Mouse (Mus musculus): Measurements from ENCODE around the gene Doc2a. TPM values are rescaled to one million over a fixed set of nuclear protein-coding genes. Genes with fewer than 3 reads are reported as not detected.

Doc2a gene
- polyA plus RNA-seq, 1 experiment: 45.9 TPM

DNA sequence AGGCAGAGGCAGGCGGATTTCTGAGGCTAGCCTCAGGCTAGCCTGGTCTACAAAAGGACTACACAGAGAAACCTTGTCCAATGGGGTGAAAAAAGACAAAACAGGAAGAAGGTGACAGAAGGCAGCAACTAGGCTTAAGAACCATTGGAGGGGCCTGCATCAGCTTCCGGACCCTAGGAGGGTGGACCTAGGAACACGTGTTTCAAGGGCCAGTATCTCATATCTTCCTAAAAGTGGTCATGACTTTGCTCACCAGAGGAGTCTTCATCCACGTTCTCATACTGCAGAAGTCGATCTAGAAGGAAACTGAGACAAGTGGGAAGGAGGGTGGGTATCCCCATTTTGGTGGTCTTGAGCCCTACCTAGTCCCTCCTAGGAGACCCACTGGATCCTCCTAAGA, 13.8 kb downstream of the Doc2a start:
- Histone ChIP-seq H3K4me1 (ENCODE audit: control insufficient read depth, insufficient read depth, low read length) (peaks cover 4% of the 10 kb centered on the region), H3K27ac (ENCODE audit: insufficient read depth, low read length) (no peak overlapping the region)
- no peak for TF ChIP-seq CTCF (IDR thresholded peaks at IDR 0.05; ENCODE audit: extremely low read depth, insufficient read depth, low read length)
- no peak for TF ChIP-seq POLR2A (IDR thresholded peaks at IDR 0.05; ENCODE audit: extremely low read depth, insufficient read depth, low read length)

DNA sequence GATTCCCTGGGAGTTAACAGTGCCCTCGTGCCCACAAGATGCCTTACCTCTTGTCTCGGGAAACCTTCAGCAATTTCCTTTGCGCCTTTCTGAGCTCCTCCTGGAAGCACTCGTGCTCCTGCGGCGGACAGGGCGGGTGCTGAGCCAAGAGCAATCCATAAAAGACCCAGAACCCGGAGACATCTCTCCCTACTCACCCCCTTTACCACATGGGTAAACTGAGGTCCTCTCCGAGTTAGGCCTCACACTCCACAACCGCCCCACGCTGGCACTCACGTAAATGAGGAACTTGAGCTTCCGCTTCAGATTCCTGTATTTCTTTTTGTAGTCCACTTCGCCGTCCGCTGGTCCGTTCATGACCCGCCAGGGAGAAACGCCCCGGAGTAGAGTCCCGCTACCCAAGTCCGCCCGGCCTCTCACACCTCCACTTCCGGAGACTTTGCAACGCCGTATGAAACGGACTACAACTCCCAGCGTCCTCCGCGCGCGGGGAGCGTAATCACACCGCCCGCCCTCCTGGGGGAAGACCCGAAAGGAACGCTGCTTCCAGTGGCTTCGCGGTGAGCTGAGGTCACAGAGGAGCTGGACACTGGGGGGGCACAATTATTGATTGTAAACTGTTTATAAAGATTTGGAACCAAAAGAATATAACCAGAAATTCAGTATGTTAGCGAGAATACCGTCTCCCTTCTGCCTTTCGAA, 14.4 kb downstream of the Doc2a start, which contains the start of gene Hirip3:
Gene Hirip3, plus strand, starts transcription at position 544 of the 702 bp plus-strand sequence.
- Histone ChIP-seq H3K4me1 (ENCODE audit: control insufficient read depth, insufficient read depth, low read length) (peaks cover 4% of the 10 kb centered on the region), H3K27ac (ENCODE audit: insufficient read depth, low read length) (peak within 1 kb of the TSS; percentile 46), H3K4me3 (ENCODE audit: insufficient read depth, low read length) (peak within 1 kb of the TSS; percentile 41)
- TF ChIP-seq CTCF (IDR thresholded peaks at IDR 0.05; ENCODE audit: extremely low read depth, insufficient read depth, low read length): no peak
- peak; percentile 81 for TF ChIP-seq POLR2A (IDR thresholded peaks at IDR 0.05; ENCODE audit: extremely low read depth, insufficient read depth, low read length)

More for the DNA sequence above, 13.8 kb downstream of the Doc2a start:
- H3K4me3 ChIP-seq (ENCODE audit: insufficient read depth, low read length): peak overlapping the region; percentile 41

DNA sequence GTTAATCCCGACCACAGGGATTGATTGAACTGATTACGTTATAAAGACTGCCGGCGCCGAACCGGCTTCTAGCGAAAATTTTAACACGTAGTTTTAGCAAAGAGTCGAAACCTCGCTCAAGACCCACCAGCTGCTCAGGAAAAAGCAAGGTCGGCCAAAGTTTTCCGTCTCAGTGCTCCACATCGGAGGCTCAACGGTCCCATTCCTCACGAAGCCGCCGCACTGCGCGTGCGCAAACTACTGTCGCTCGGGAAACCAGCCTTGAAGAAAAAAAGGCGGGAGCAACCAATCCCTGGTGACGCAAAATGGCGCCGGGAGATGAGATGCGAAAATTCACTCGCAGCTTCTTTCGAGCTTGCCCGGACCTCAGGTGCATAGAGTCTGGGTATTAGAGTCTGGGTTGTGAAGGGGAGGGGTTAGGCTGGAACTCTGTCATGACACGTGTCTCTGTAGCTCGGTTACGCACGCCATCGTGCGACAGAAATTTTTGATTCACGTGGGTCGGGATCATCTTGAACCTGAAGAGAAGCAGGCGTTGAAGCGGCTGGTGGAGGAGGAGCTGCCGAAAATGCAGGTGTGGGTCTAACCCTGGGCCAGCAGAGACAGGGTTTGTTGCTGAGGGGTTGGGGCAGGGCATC, 15.1 kb downstream of the Doc2a start, which contains the start of gene Ino80e:
Gene Ino80e, minus strand, starts transcription at position 231 of the 638 bp plus-strand sequence.
- TF ChIP-seq POLR2A (IDR thresholded peaks at IDR 0.05; ENCODE audit: extremely low read depth, insufficient read depth, low read length) (peak; percentile 60), CTCF (IDR thresholded peaks at IDR 0.05; ENCODE audit: extremely low read depth, insufficient read depth, low read length) (no peak)
- Histone ChIP-seq H3K27ac (ENCODE audit: insufficient read depth, low read length) (peak within 1 kb of the TSS; percentile 46), H3K4me1 (ENCODE audit: control insufficient read depth, insufficient read depth, low read length) (peaks cover 4% of the 10 kb centered on the region), H3K4me3 (ENCODE audit: insufficient read depth, low read length) (peak within 1 kb of the TSS; percentile 41)

DNA sequence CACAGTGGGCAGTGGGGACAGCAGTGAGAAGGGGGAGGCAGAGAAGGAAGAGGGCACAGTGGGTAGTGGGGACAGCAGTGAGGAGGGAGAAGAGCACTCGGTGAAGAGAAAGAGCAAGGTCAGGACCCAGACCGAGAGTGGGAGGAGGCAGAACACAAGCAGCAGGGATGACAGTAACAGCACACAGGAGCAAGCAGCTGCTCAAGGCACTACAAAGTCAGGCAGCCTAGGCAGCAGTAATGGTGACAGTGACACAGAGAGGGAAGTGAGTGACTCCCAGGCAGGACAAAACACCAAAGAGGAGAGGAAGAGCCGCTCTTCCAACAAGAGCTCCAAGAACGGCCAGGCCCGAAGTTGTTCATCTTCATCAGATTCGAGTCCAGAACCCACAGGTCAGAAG, 16.6 kb downstream of the Doc2a start:
- Histone ChIP-seq H3K27ac (ENCODE audit: insufficient read depth, low read length) (no peak overlapping the region), H3K4me1 (ENCODE audit: control insufficient read depth, insufficient read depth, low read length) (peaks cover 4% of the 10 kb centered on the region), H3K4me3 (ENCODE audit: insufficient read depth, low read length) (peak overlapping the region; percentile 41; the same call in 1 of the 2 replicates)
- no peak for TF ChIP-seq CTCF (IDR thresholded peaks at IDR 0.05; ENCODE audit: extremely low read depth, insufficient read depth, low read length)
- TF ChIP-seq POLR2A (IDR thresholded peaks at IDR 0.05; ENCODE audit: extremely low read depth, insufficient read depth, low read length): 0 out of 2 replicates have a peak, but pooled peaks have one; percentile 9

DNA sequence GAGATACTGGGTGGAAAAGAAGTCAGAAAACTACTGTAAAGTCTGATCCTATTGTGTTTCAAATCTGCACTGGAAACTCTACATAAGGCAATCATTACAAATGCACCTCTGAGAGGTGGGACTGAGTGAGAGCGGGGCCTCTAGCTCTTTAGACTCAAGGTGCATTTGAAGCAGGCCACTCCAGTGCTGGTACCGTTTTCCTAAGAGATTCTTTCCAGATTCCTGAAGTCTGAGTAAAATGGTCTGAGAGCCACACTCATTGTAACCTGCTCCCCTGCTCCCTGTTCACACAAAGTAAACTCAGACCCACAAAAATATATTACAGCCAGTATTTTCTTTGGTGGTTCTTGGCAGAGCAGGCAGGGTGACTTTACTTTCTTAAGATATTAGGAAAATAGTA, 20.3 kb downstream of the Doc2a start:
- no peak for TF ChIP-seq CTCF (IDR thresholded peaks at IDR 0.05; ENCODE audit: extremely low read depth, insufficient read depth, low read length)
- no peak for TF ChIP-seq POLR2A (IDR thresholded peaks at IDR 0.05; ENCODE audit: extremely low read depth, insufficient read depth, low read length)
- no peak overlapping the region for H3K4me3 ChIP-seq (ENCODE audit: insufficient read depth, low read length)
- peaks cover 2% of the 10 kb centered on the region for H3K4me1 ChIP-seq (ENCODE audit: control insufficient read depth, insufficient read depth, low read length)

DNA sequence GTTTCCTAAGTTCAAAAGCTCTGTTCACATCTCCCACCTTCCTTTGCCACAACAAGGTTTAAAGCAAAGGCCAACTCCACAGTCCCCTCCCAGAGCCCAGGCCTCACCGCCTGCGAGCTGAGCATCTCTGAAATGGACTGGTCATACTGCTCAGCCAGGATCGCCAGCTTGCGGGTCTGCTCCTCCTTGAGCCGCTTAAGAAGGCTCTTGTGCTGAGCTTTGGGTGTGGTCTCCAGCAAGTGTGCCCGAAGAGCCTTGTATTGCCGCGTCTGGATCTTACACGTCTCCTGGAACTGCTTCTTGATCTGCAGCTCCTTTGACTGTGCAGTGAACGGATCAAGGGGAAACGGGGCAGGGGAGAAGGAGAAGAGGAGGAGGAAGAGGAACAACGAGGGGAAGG, 20.8 kb downstream of the Doc2a start:
- Histone ChIP-seq H3K27ac (ENCODE audit: insufficient read depth, low read length) (no peak overlapping the region), H3K4me1 (ENCODE audit: control insufficient read depth, insufficient read depth, low read length) (peaks cover 2% of the 10 kb centered on the region), H3K4me3 (ENCODE audit: insufficient read depth, low read length) (no peak overlapping the region)
- no peak for TF ChIP-seq POLR2A (IDR thresholded peaks at IDR 0.05; ENCODE audit: extremely low read depth, insufficient read depth, low read length)
- TF ChIP-seq CTCF (IDR thresholded peaks at IDR 0.05; ENCODE audit: extremely low read depth, insufficient read depth, low read length): no peak

More for the DNA sequence above, 20.3 kb downstream of the Doc2a start:
- H3K27ac ChIP-seq (ENCODE audit: insufficient read depth, low read length): no peak overlapping the region

DNA sequence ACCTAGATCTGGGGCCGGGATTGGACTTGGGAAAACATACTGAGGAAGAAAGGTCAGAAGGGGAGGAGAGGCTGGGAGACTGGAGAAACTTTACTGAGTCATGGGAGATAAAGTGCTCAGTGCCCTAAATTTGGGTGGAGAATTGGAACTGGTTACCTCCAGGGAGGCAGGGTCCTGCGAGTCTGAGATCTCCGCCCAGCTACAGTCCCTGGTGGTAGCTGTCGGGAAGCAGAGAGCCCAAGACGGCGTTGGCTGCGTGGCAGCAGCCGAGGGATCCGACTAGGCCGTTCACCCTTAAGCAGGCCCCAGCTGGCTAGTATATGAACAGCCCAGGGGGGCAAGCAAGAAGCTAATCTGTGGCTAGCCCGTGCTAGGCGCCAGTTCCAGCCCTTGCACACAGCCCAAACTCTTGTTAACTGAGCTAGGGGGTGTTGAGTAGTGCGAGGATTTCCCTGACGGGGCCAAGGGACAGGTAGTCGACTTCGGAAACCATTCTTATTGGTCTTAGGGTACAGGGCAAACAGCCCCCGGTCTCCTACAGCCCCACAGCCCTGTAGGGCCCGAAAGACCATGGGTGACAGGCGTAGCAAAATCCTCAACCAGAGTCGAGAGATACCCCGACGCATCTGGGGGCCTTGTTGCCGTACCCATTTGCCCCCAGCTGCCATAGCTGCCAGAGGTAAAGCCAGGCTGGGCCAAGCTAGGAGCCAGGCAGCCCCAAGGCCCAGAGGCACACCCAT, 22.7 kb downstream of the Doc2a start:
- TF ChIP-seq POLR2A (IDR thresholded peaks at IDR 0.05; ENCODE audit: extremely low read depth, insufficient read depth, low read length): no peak
- no peak for TF ChIP-seq CTCF (IDR thresholded peaks at IDR 0.05; ENCODE audit: extremely low read depth, insufficient read depth, low read length)
- Histone ChIP-seq H3K4me3 (ENCODE audit: insufficient read depth, low read length) (no peak overlapping the region), H3K4me1 (ENCODE audit: control insufficient read depth, insufficient read depth, low read length) (no peaks in the 10 kb centered on the region), H3K27ac (ENCODE audit: insufficient read depth, low read length) (no peak overlapping the region)

DNA sequence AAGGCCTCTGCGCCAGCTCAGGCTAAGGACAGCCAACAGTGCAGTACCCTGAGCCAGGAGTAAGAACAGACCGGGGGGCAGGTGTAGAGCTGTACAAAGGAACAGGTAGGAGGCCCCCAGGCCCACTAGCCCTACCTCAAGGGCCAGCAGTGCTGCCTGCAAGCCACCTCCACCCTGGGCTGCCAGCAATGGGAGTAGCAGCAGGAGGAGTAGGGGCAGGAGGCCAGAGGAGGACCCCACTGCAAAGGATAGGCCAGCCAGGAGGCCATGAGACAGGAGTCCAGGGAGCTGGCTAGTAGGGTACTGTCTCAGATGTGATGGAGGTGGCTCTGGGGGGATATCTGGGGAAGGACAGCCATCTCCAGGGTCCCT, 23.3 kb downstream of the Doc2a start:
- H3K27ac ChIP-seq (ENCODE audit: insufficient read depth, low read length): no peak overlapping the region
- no peak for TF ChIP-seq POLR2A (IDR thresholded peaks at IDR 0.05; ENCODE audit: extremely low read depth, insufficient read depth, low read length)
- no peak for TF ChIP-seq CTCF (IDR thresholded peaks at IDR 0.05; ENCODE audit: extremely low read depth, insufficient read depth, low read length)
- H3K4me1 ChIP-seq (ENCODE audit: control insufficient read depth, insufficient read depth, low read length): no peaks in the 10 kb centered on the region
- no peak overlapping the region for H3K4me3 ChIP-seq (ENCODE audit: insufficient read depth, low read length)

DNA sequence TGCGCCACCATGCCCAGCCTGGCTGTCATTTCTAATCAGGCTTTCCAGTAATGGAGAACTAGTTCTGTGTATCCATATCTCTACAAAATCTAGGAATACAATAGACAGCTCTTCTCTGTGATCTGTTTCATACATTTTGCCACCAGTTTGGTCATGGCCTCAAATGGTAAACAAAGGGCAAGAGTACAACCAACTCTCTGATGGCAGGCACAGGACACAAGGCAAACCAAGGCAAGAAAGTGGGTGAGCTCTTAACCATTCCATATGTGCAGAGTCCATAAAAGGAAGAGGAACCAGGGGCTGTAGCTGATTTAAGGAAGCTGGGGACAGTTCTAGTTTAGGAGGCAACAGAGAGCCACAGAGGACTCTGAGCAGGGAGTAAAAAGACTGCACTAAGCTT, 30.0 kb downstream of the Doc2a start:
- Histone ChIP-seq H3K4me1 (ENCODE audit: control insufficient read depth, insufficient read depth, low read length) (peaks cover 9% of the 10 kb centered on the region), H3K4me3 (ENCODE audit: insufficient read depth, low read length) (no peak overlapping the region), H3K27ac (ENCODE audit: insufficient read depth, low read length) (no peak overlapping the region)
- TF ChIP-seq CTCF (IDR thresholded peaks at IDR 0.05; ENCODE audit: extremely low read depth, insufficient read depth, low read length) (no peak), POLR2A (IDR thresholded peaks at IDR 0.05; ENCODE audit: extremely low read depth, insufficient read depth, low read length) (no peak)
